Mouse (Mus musculus) kidney, adult 11 months (tissue): Measurements from ENCODE around the gene Serinc2.
A peak's percentile ranks its signal among the peaks of the same experiment; 100 is the strongest.

Experiments used
- DNase-seq: peaks from one replicate; pipeline ENCODE4 v3.0.0; 2022

Gene Serinc2

DNA sequence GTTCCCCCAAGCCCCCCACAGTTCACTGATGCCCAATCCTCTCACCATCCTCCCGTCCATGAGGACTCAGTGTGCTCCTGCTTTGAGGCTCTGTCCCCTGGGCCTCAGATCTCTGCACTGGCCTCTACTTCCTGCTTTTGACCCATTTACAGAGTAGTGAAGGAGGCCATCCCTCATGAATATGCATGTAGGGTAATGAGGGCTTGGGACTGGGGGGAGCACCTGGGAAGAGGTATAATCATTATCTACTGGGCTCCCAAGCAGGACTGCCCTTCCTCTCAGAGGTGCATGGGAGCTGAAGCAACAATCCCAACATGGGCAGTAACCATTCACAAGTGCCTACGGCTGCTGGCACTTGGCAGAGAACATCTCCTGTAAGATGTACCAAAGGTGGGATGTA lies at the start of gene Serinc2:
TSS of gene Serinc2 (minus strand) at position 101 of the 400 bp plus-strand sequence.
- no peak for DNase-seq

GRCm38 (mm10) chr4:130327366-130327765 lies 48.4 kb upstream of the Serinc2 start:
- no peak for DNase-seq

DNA sequence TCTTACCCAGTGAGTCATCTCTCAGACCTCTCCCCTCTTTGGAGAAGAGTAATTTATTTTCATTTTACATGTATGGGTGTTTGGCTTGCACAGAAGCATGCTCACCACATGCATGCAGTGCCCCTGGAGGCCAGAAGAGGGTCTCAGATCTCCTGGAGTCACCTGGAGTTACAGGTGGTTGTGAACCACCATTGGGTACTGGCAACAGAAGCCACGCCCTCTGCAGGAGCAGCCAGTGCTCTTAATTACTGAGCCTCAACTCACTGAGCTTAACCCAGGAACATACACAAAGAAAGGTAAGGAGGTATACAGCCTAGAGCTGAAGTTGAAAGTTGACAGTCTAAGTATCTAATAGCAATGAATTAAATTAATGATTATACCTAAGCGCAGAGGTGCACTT lies 46.4 kb upstream of the Serinc2 start:
- DNase-seq: no peak

- no peak for DNase-seq
Observed at GRCm38 (mm10) chr4:130323607-130324006, 44.6 kb upstream of the Serinc2 start.

- DNase-seq: no peak
Observed at GRCm38 (mm10) chr4:130323165-130323564, 44.2 kb upstream of the Serinc2 start.

GRCm38 (mm10) chr4:130322567-130322966 lies 43.6 kb upstream of the Serinc2 start:
- no peak for DNase-seq

DNA sequence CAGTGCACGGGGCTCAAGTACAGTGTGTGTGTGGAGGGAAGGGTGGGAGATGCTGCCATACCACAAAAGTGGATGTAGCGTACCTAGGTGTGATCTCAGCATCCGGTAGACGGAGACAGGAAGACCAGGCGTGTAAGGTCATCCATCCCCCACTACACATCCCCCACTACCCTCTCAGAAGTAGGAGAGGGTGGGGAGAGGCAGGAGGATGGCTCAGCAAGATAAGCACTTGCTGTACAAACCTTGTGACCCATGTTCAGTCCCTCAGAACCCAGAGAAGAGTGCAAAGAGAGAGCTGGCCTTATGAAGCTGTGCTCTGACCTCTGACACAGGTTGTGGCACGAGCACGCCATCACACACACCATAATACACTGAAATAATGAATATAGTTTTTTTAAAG lies 42.6 kb upstream of the Serinc2 start:
- no peak for DNase-seq

- no peak for DNase-seq
Observed at GRCm38 (mm10) chr4:130319564-130319963, 40.6 kb upstream of the Serinc2 start.

- peak; percentile 52 for DNase-seq
Observed at GRCm38 (mm10) chr4:130318122-130318521, 39.1 kb upstream of the Serinc2 start.

- no peak for DNase-seq
Observed at GRCm38 (mm10) chr4:130316691-130317090, 37.7 kb upstream of the Serinc2 start.

DNA sequence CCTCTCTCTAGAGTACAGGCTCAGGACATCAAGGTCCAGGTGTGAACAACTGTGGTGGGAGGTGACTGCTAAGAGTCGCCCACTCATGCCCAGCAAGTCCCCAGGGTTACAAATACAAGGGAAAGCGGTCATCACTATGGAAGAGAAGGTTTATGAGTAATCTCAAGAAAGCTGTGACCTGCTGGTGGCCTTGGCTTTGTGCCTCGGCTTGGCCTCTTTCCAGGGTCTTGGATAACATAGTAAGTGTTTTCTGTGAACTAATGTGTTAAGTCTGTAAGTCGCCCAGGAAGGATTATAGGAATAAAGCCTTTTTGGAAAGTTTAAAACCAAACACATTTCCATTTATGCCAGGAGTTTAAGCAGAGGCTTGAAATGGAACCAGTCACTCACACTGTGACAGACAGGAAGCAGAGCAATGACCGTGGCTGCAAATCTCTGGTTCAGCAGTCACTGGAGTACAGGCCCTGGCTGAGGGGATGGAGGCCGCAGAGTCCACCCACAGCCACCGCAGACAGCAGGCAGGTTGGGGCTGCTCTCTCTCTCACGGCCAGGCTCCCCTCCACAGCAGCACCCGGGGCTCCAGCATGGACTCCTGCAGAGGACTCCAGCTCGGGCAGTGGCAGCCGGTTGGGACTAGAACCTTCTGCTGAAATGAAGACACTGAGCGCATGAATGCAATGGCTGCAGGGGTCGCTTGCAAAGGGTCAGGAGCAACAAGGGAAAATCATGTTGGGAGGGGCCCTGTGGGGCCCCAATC lies 36.9 kb upstream of the Serinc2 start:
- DNase-seq: peak; percentile 81

GRCm38 (mm10) chr4:130313552-130313951 lies 34.5 kb upstream of the Serinc2 start:
- DNase-seq: no peak

DNA sequence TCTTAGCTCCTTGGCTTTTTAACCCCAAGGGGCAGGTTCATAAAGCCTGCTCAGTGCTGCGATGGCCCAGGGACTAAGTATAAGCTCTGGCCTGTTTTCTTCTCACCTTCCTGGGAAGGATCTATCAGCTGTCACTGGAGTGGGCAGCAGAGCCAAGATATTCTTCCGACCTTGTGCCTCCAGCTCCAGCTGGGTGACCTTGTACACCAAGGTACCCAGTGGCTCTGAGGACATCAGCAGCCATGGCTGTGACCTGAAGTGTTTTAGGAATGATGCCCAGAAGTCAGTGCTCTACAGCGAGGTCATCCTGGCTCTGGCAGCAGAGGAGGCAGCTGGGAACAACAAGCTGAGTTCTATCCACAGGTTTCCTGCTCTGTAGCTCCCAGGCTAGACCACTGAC lies 33.5 kb upstream of the Serinc2 start:
- no peak for DNase-seq

DNA sequence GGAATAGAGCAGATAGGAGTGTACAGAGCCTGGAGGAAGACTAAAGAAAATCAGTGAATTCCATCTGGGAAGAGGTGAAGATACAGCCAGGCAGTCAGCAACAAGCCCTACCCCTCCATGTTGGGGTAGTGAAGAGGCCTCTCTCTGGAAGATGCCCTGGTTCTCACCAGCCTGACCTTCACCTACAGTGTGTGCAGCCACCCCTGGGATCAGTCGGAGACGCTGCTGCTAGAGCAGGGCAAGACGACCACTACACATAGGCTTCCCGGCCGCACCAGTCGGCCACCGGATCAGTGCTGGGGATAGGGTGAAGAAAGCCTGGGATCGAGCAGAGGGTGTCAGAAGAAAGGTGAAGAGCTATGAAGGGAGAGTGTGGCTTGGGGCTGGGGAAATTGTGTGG lies 30.2 kb upstream of the Serinc2 start:
- DNase-seq: no peak

DNA sequence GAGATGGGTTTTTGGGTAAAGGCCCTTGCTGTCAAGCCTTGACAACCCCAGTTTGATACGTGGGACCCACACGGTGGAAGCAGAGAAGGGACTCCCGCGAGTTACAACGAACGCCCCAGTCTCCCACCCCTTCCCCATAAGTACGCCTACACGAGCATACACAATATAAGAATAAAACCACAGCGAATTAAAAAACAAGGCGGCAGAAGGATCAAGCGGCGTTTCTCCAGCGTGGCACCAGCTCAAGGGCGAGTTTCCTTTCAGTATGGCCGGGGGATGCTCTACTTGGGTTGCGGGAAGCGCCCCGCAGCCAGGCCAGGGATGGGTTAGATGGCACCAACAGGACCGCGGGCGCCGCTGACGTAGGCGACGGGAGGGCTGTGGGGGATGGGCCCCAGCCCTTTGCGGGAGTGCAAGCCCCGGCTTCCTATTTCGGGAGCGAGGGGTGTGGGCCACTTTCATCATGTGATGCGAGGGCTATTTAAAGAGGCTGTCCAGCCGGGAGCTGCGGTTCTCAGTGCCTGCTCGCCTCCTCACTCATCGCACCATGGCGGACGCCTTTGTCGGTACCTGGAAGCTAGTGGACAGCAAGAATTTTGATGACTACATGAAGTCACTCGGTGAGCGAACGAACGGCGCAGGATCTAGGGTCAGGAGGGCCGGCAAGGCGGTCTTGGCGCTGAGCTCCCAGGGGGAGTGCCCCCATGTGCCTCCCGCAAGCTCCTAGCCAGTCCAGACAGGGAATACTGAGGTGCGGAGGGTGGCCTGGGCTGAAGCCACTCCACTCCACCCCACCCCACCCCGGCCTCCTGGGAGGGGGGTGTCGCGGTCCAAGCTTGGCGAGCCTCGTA lies 29.5 kb upstream of the Serinc2 start, which contains the start of the genes Fabp3 and Gm10570:
TSS of gene Fabp3 (plus strand) at position 365 of the 851 bp plus-strand sequence.
TSS of gene Gm10570 (minus strand) at position 444 of the 851 bp plus-strand sequence.
- DNase-seq: peak; percentile 71

- peak; percentile 94 for DNase-seq
Observed at GRCm38 (mm10) chr4:130307851-130308230, 28.8 kb upstream of the Serinc2 start.

DNA sequence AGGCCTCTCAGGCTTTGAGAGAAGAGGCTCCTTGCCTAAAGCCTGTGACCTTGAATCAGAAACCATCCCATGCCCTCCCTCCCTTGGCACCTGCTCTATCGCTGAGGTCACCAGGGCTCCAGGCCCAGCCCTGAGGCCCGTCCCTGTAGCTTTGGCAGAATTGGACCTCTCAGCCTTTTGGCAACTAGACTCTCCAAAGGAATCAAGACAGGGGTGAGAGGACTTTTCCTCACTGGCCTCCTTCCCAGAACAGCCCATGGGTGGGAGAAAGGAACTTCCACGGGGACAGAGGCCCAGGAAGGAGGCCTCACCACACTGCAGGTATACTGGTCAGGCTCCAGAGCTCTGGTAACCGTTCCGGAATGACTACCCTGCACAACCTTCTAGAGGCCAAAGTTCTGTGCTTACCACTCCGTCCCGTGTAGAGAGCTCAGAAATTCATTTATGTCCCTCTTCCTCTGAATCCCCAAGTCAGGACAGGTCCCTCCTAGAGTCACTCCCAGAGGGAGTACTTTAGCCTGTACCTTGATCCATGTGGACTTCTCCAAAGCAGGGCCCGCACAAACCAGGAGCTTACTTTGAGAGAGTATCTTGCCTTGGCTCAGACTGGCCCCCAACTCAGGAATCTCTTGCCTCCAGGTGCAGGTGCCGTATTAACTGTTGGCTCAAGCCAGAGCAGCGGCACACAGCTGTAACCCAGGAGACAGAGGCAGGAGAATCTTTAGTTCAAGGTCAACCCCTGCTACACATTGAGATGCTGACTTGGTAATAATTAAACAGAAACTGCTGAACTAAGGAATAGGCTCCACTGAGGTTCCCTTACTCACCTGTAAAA lies 28.0 kb upstream of the Serinc2 start:
- peak; percentile 83 for DNase-seq

- no peak for DNase-seq
Observed at GRCm38 (mm10) chr4:130304746-130305145, 25.7 kb upstream of the Serinc2 start.

- no peak for DNase-seq
Observed at GRCm38 (mm10) chr4:130302285-130302870, 23.4 kb upstream of the Serinc2 start.

DNA sequence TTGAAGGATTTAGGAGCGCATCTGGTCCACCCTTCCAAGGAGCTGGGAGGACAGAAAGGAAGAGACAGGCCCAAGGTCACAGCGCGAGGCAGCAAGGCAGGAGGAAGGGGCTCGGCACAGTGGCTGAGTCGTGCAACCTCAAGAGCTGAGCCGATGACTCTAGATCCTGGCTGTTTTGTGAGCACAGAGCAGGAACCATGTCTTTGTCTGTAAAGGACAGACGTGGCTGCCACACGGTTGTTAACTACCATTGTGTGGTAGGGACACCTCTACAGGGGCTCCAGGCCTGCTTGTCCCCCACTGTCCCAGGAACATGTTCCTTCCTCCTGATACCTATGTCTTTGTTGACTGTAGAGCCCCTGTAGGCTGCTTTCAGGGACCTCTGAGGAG lies 20.6 kb upstream of the Serinc2 start:
- DNase-seq: no peak

DNA sequence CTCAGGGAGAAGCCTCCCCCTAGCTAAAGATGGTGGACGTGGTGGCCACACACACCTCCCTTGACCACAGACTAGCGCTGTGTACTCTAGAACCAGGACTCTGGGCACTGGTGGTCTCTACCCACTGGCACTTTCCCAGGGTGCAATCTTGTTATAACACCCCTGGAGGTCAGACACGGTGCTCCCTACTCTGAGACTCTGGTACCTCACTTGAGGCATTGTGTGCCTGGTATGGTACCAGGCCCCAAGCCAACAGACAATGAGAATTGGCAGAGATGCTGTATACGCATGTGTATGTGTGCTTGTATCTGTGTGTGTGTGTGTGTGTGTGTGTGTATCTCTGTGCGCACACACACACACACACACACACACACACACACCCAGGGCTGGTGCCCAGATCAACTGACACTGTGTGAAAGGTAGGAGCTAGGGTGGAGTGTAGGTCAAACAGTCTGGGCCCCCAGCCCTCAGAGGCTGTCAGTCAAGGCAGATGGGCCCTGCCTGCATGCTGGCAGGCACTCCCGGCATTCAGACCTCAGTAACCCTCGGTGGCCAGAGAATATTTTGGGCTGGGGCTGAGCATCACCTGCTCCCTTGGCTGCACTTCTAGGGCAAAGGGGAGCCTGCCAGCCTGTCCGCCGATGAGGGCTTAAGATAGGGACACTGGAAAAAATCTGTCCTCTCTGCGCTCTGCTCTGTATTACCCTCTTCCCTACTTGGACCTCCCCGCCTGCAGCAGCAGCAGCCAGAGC lies 20.0 kb upstream of the Serinc2 start:
- DNase-seq: no peak

DNA sequence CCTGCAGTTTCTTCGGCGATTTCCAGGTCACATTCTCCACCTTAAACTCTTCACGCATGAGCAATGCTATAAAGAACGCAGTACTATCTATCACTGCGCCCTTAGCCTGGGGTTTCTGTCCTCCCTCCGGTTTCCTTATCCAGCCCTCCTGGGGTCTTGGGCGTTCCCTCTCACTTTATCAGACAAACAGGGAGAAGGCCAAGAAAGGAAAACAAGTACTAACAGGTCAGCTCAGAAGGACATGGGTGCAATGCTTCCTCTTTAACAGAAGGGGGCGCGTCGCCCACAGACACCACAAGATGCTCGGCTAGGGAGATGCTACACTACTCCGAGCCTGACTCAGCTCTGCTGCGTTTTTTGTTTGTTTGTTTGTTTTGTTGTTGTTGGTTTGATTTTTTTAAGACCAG lies 18.1 kb upstream of the Serinc2 start:
- DNase-seq: no peak
